Mouse (Mus musculus) kidney, embryonic 15.5 days (tissue): ENCODE results near the gene Fbll1. TPM values are rescaled to one million over a fixed set of nuclear protein-coding genes. Genes with fewer than 3 reads are reported as not detected.
"Not testable (repeated sequence)": the region's sequence is repeated elsewhere in the genome, so short reads cannot be mapped to it uniquely, and the experiment has no call there.

Experiments
- ATAC-seq: fragments of 200-750 bp; cut with Nextera tagmentation; replicated peaks from 2 replicates; pipeline ENCODE4 v1.8.0; 2017; ENCODE audit warnings: moderate TSS enrichment; ENCODE audit not compliant: low FRiP score
- H3K27ac ChIP-seq: fragments of 300-500 bp; sonication (generic); 2 replicates; pipeline ENCODE4 v1.5.1; 2015; ENCODE audit warnings: mild to moderate bottlenecking, inconsistent platforms
- H3K27me3 ChIP-seq: fragments of 300-500 bp; sonication (generic); 2 replicates; pipeline ENCODE4 v1.6.1; 2015; ENCODE audit warnings: inconsistent platforms
- H3K36me3 ChIP-seq: fragments of 300-500 bp; sonication (generic); 2 replicates; pipeline ENCODE4 v1.6.1; 2015; ENCODE audit warnings: inconsistent platforms
- H3K4me1 ChIP-seq: fragments of 300-500 bp; sonication (generic); 2 replicates; pipeline ENCODE4 v1.6.1; 2015; ENCODE audit warnings: inconsistent platforms
- H3K4me2 ChIP-seq: fragments of 300-500 bp; sonication (generic); 2 replicates; pipeline ENCODE4 v1.6.1; 2015; ENCODE audit warnings: moderate library complexity, mild to moderate bottlenecking, inconsistent platforms
- H3K4me3 ChIP-seq: fragments of 300-500 bp; sonication (generic); replicated peaks from 2 replicates; pipeline ENCODE4 v1.5.1; 2015; ENCODE audit warnings: mild to moderate bottlenecking, inconsistent platforms
- H3K9ac ChIP-seq: fragments of 300-500 bp; sonication (generic); 2 replicates; pipeline ENCODE4 v1.6.1; 2015; ENCODE audit warnings: mild to moderate bottlenecking, inconsistent platforms
- H3K9me3 ChIP-seq: fragments of 300-500 bp; sonication (generic); replicated peaks from 2 replicates; pipeline ENCODE4 v1.6.1; 2016; ENCODE audit warnings: inconsistent platforms
- WGBS: fragments of 180-500 bp; shearing (Covaris S2); methylation state at CpG from one replicate; pipeline ENCODE4 v1.1.7; 2015; ENCODE audit warnings: mixed read lengths; 5-methylcytosine and 5-hydroxymethylcytosine counted together
- polyA plus RNA-seq: library from polyadenylated mRNA; unstranded; fragments of >200 nt; fragmentation: Nextera tagmentation; extraction: Ambion mirVana; gene quantifications from 2 replicates; pipeline ENCODE4 v1.2.1, GENCODE M21; 2015

The Fbll1 gene
- polyA plus RNA-seq, 1 experiment from 2014 or later = 0.13 TPM

- H3K27ac ChIP-seq = no peak overlapping the region
- H3K36me3 ChIP-seq = peaks cover 52% of the 10 kb centered on the region
- H3K4me2 ChIP-seq = no peak overlapping the region
- 75% methylated on average over 4 of the region's 4 CpGs for WGBS
- peaks cover 10% of the 10 kb centered on the region for H3K4me1 ChIP-seq
- no peak overlapping the region for H3K9ac ChIP-seq
- no peak for ATAC-seq
- H3K9me3 ChIP-seq = no peaks in the 10 kb centered on the region
- H3K27me3 ChIP-seq = no peaks in the 10 kb centered on the region
- H3K4me3 ChIP-seq = no peak overlapping the region
These were observed 33.5 kb upstream of the Fbll1 start for GRCm38 (mm10) chr11:35832139-35832538.

DNA sequence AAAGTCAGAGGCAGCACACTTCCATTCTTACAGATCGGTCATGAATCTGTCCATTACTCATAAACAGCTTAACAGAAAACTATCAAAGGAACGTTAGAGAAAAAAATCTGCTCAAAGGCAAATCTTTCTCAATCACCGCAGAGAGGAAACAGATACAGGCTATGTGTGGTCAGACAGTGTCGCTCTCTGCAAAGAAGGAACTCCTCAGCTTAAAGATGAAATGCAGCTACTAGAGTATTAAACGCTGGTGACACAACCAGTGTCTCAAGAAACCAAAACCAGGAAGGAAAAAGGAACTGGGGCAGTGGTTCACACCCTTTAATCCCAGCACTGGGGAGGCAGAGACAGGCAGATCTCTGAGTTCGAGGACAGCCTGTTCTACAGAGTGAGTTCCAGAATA is 29.0 kb upstream of the Fbll1 start:
- H3K36me3 ChIP-seq = peaks cover 94% of the 10 kb centered on the region
- no peak overlapping the region for H3K27ac ChIP-seq
- H3K9ac ChIP-seq = no peak overlapping the region
- no peak for ATAC-seq
- H3K4me3 ChIP-seq = no peak overlapping the region
- 91% methylated on average over 6 of the region's 6 CpGs for WGBS
- no peaks in the 10 kb centered on the region for H3K27me3 ChIP-seq
- H3K4me2 ChIP-seq = no peak overlapping the region
- no peaks in the 10 kb centered on the region for H3K9me3 ChIP-seq
- no peaks in the 10 kb centered on the region for H3K4me1 ChIP-seq

DNA sequence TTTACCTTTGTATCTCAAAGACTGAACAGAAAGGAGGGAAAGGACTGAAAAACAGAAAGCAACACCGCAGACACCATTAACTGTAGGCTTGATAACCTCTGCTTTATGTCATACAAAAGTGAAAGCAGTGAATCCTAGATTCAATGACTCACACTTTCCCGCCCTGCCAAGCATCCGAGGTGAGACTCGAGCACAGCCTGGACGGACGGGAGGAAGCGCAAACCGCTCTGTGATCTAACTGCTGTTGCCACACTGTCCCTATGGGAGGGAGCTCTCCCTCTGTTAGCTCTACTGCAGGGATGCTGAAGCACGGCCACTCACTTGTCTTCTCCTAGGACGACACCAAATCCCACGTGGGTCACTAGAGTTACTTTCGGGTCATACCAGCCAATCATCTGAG is 17.6 kb upstream of the Fbll1 start:
- Histone ChIP-seq H3K27ac (no peak overlapping the region), H3K4me3 (no peak overlapping the region), H3K4me1 (no peaks in the 10 kb centered on the region), H3K4me2 (no peak overlapping the region), H3K27me3 (no peaks in the 10 kb centered on the region), H3K9ac (no peak overlapping the region), H3K9me3 (no peaks in the 10 kb centered on the region), H3K36me3 (peaks cover 97% of the 10 kb centered on the region)
- 91% methylated on average over 12 of the region's 12 CpGs for WGBS
- no peak for ATAC-seq

GRCm38 (mm10) chr11:35811458-35811857 is 12.8 kb upstream of the Fbll1 start:
- no peak for ATAC-seq
- Histone ChIP-seq H3K27ac (no peak overlapping the region), H3K27me3 (no peaks in the 10 kb centered on the region), H3K4me3 (no peak overlapping the region), H3K4me1 (no peaks in the 10 kb centered on the region), H3K9ac (no peak overlapping the region), H3K4me2 (no peak overlapping the region), H3K9me3 (no peaks in the 10 kb centered on the region), H3K36me3 (peaks cover 100% of the 10 kb centered on the region)
- WGBS = 89% methylated on average over 10 of the region's 10 CpGs

DNA sequence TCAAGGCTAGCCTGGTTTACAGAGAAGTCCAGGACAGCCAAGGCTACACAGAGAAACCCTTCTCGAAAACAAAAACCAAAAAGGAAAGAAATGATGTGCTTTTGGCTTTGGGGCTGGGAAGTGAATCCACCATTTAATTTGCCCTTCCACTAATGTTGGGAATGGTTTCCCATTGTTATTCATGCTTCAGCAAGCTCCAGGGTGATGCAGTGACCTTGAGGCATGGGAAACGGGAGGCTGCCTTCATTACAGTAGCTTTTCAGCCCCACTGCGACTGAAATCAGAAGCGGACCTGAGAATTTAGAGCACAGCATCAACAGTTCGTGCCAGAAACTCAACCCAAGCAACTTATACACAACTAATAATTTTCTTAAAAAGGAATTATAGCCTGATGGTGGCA is 2.6 kb upstream of the Fbll1 start:
- Histone ChIP-seq H3K4me2 (no peak overlapping the region), H3K4me3 (no peak overlapping the region), H3K36me3 (peaks cover 4% of the 10 kb centered on the region; the same call in 1 of the 2 replicates), H3K9ac (no peak overlapping the region), H3K4me1 (peaks cover 14% of the 10 kb centered on the region), H3K9me3 (no peaks in the 10 kb centered on the region), H3K27me3 (peaks cover 39% of the 10 kb centered on the region), H3K27ac (no peak overlapping the region)
- no peak for ATAC-seq
- 74% methylated on average over 5 of the region's 5 CpGs for WGBS

- peaks cover 56% of the 10 kb centered on the region for H3K27me3 ChIP-seq
- peak overlapping the region; percentile 42 for H3K4me3 ChIP-seq
- peaks cover 14% of the 10 kb centered on the region for H3K4me1 ChIP-seq
- WGBS = 4% methylated on average over 23 of the region's 23 CpGs
- no peak for ATAC-seq
- H3K27ac ChIP-seq = no peak overlapping the region
- H3K36me3 ChIP-seq = no peaks in the 10 kb centered on the region
- no peak overlapping the region for H3K9ac ChIP-seq
- peak overlapping the region; percentile 71 for H3K4me2 ChIP-seq
- no peaks in the 10 kb centered on the region for H3K9me3 ChIP-seq
These were observed 226 bp downstream of the Fbll1 start for GRCm38 (mm10) chr11:35798495-35798820.

DNA sequence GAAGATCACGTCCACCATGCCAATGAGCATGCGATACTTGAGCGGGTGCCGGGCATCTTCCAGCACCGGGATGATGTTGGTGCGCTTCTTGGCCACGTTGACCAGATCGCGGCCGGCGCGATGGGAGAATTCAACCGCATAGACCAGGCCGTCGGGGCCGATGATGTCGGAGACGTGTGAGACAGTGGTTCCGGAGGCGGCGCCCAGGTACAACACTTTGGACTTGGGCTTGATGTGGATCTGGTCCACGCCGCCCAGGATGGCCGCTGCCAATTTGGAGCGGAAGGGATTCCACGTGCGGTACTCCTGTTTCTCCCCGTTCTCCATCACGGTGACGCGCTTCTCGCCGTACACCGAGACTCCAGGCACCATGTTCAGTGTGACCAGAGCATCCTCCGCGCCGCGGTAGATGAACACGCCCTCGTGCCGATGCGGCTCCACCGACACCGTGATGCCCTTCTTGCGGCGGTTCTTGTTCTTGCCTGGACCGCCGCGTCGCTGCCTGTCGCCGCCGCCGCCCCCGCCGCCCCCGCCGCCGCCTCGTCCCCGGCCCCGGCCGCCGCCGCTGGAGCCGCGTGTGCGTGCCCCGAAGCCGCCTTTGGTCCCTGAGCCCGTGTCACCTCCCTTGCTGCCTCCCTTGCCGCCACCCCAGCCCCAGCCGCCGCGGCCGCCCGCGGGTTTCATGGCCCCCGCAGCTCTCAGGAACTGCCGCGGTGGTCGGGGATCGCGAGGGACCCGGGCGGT is 761 bp downstream of the Fbll1 start:
- H3K9ac ChIP-seq = no peak overlapping the region

DNA sequence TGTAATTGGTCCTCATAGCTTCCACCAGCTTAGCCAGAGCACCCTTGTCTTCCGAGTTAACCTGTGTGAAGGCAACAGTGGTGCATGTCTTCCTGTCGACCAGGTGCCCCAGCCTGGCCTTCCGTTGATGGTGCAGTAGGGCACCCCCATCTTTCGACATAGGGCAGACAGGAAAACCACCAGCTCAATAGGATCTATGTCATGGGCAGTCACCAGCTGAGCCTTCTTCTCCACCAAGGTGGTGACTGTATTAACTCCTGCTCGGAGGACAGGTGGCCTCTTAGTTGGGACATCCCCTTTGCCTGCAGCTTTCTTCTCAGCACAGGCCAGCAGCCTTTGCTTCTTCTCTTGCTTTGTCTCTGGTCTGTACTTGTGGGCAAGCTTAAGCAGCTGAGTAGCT is 5.9 kb downstream of the Fbll1 start:
- 78% methylated on average over 5 of the region's 5 CpGs for WGBS
- H3K4me2 ChIP-seq, H3K9me3 ChIP-seq, H3K9ac ChIP-seq, H3K4me1 ChIP-seq, H3K27ac ChIP-seq, ATAC-seq, H3K4me3 ChIP-seq: not testable (repeated sequence)
- peaks cover 32% of the 10 kb centered on the region for H3K36me3 ChIP-seq
- H3K27me3 ChIP-seq = peaks cover 31% of the 10 kb centered on the region

More for the DNA sequence above, 761 bp downstream of the Fbll1 start:
- Histone ChIP-seq H3K27me3 (peaks cover 56% of the 10 kb centered on the region), H3K9me3 (no peaks in the 10 kb centered on the region), H3K4me2 (peak overlapping the region; percentile 71), H3K36me3 (no peaks in the 10 kb centered on the region), H3K4me1 (peaks cover 14% of the 10 kb centered on the region), H3K27ac (no peak overlapping the region), H3K4me3 (peak overlapping the region; percentile 42)
- ATAC-seq = no peak
- WGBS = 3% methylated on average over 84 of the region's 86 CpGs

DNA sequence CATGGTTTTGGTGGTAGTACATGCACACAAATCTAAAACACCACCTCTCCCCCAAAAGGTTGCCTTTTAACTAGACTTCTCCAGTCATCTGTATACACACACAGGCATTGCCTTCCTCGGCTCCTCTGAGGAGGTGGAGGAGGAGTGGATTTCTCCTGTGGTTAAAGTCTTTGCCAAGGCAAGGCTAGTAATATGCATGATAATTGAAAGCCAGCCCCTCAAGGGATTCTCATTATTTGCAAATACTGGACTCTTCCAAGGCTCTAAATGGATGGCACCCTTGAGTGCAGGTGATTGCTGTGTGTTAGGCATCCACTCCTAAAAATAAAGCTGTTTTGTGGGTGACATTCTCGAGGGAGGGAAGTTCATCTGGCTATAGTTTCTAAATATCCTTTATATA is 10.2 kb downstream of the Fbll1 start:
- peaks cover 65% of the 10 kb centered on the region for H3K36me3 ChIP-seq
- H3K9ac ChIP-seq = no peak overlapping the region
- H3K4me1 ChIP-seq = no peaks in the 10 kb centered on the region
- H3K4me3 ChIP-seq = no peak overlapping the region
- H3K4me2 ChIP-seq = no peak overlapping the region
- no peaks in the 10 kb centered on the region for H3K9me3 ChIP-seq
- 82% methylated on average over 2 of the region's 2 CpGs for WGBS
- H3K27ac ChIP-seq = no peak overlapping the region
- no peak for ATAC-seq
- H3K27me3 ChIP-seq = no peaks in the 10 kb centered on the region

DNA sequence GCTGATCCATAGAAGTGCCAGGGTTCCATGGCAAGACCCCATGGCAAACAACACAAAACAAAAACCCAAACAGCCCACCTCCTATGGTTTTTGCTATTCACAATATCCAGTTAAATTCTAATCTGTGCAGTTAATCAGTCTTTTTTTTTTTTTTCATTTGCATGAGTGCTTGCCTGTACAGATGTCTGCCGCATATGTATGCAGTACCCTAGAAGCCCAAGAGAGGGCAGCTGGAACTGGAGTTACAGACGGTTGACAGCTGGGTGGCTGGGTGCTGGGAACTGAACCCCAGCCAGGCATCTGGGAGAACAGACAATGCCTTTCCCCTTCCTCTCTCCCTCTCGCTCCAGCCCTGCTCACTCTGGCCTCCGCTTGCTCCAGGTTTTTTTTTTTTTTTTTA is 14.1 kb downstream of the Fbll1 start:
- Histone ChIP-seq H3K36me3 (peaks cover 74% of the 10 kb centered on the region), H3K4me1 (no peaks in the 10 kb centered on the region), H3K4me2 (no peak overlapping the region), H3K27me3 (no peaks in the 10 kb centered on the region), H3K27ac (no peak overlapping the region), H3K4me3 (no peak overlapping the region), H3K9ac (no peak overlapping the region), H3K9me3 (no peaks in the 10 kb centered on the region)
- 96% methylated on average over 4 of the region's 4 CpGs for WGBS
- ATAC-seq = no peak

GRCm38 (mm10) chr11:35784002-35784401 is 14.7 kb downstream of the Fbll1 start:
- peaks cover 74% of the 10 kb centered on the region for H3K36me3 ChIP-seq
- no peak for ATAC-seq
- WGBS = 84% methylated on average over 3 of the region's 3 CpGs

GRCm38 (mm10) chr11:35783038-35783437 is 15.6 kb downstream of the Fbll1 start:
- peaks cover 79% of the 10 kb centered on the region for H3K36me3 ChIP-seq
- H3K4me2 ChIP-seq = no peak overlapping the region
- H3K4me3 ChIP-seq = no peak overlapping the region
- no peaks in the 10 kb centered on the region for H3K4me1 ChIP-seq
- H3K9ac ChIP-seq = no peak overlapping the region
- WGBS = 92% methylated on average over 5 of the region's 5 CpGs
- no peak for ATAC-seq
- H3K27ac ChIP-seq = no peak overlapping the region
- H3K27me3 ChIP-seq = no peaks in the 10 kb centered on the region
- no peaks in the 10 kb centered on the region for H3K9me3 ChIP-seq

More at GRCm38 (mm10) chr11:35784002-35784401, 14.7 kb downstream of the Fbll1 start:
- H3K4me3 ChIP-seq = no peak overlapping the region
- H3K27me3 ChIP-seq = no peaks in the 10 kb centered on the region
- H3K4me1 ChIP-seq = no peaks in the 10 kb centered on the region
- no peak overlapping the region for H3K4me2 ChIP-seq
- H3K9me3 ChIP-seq = no peaks in the 10 kb centered on the region
- no peak overlapping the region for H3K27ac ChIP-seq
- no peak overlapping the region for H3K9ac ChIP-seq

DNA sequence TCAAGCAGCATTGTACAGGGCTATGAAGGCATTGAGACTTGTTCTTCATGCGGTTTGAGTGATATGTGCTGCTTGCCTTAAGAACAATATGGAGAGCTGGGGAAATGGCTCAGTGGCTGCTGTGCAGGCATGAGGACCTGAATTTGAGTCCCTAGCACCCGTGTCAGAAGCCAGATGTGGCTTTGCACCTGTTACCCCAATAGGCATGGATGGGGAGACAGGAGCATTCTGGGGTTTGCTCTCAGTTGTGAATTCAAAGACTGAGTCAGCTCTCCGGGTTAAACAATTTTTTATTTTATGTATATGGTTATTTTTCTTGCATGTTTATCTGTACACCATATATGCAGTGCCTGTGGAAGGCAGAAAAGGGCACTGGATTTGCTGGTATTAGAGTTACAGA is 16.2 kb downstream of the Fbll1 start:
- Histone ChIP-seq H3K4me3 (no peak overlapping the region), H3K9me3 (no peaks in the 10 kb centered on the region), H3K27me3 (no peaks in the 10 kb centered on the region), H3K4me1 (no peaks in the 10 kb centered on the region), H3K4me2 (no peak overlapping the region), H3K9ac (no peak overlapping the region), H3K27ac (no peak overlapping the region), H3K36me3 (peaks cover 83% of the 10 kb centered on the region)
- ATAC-seq = no peak
- 97% methylated on average over 3 of the region's 3 CpGs for WGBS
